Mouse (Mus musculus) brain, embryonic 14.5 days (tissue): ENCODE measurements around the gene Osbpl5. TPM values are rescaled to one million over a fixed set of nuclear protein-coding genes. Genes with fewer than 3 reads are reported as not detected.
A peak's percentile ranks its signal among the peaks of the same experiment; 100 is the strongest.

Experiments used
- DNase-seq: peaks from one replicate; pipeline ENCODE4 v3.0.0-alpha.2; 2011; ENCODE audit warnings: low read depth
- CTCF ChIP-seq: fragments of 200-500 bp; IDR thresholded peaks from 2 replicates; pipeline ENCODE4 v1.5.1; 2012; ENCODE audit warnings: inconsistent platforms, mild to moderate bottlenecking, moderate library complexity, borderline replicate concordance; ENCODE audit not compliant: insufficient read depth, insufficient read length; ENCODE audit errors: extremely low read depth
- POLR2A ChIP-seq: fragments of 200-500 bp; IDR thresholded peaks from 2 replicates; pipeline ENCODE4 v1.6.1; 2012; ENCODE audit warnings: mild to moderate bottlenecking, inconsistent platforms, borderline replicate concordance; ENCODE audit not compliant: poor library complexity, insufficient read depth, insufficient read length, severe bottlenecking; ENCODE audit errors: extremely low read depth
- polyA plus RNA-seq: library from polyadenylated mRNA; depleted of rRNA; stranded (reverse); fragments of >200 nt; gene quantifications from 2 replicates; pipeline ENCODE4 v1.2.3, GENCODE M21; 2012

The Osbpl5 gene
- polyA plus RNA-seq, 1 experiment, result 59.1 TPM

- no peak for TF ChIP-seq POLR2A
- no peak for TF ChIP-seq CTCF
- no peak for DNase-seq
These were observed 19.4 kb upstream of the Osbpl5 start for GRCm38 (mm10) chr7:143776137-143776536.

- DNase-seq, result no peak
- TF ChIP-seq CTCF, result no peak
These were observed 12.7 kb upstream of the Osbpl5 start for GRCm38 (mm10) chr7:143769461-143769860.

GRCm38 (mm10) chr7:143768267-143768666, 11.5 kb upstream of the Osbpl5 start:
- DNase-seq, result no peak
- TF ChIP-seq CTCF, result no peak
- TF ChIP-seq POLR2A, result no peak

GRCm38 (mm10) chr7:143766893-143767292, 10.1 kb upstream of the Osbpl5 start, which contains the start of gene Mrgprg:
Gene Mrgprg, minus strand, starts transcription at chr7:143766993.
- TF ChIP-seq CTCF, result no peak
- no peak for TF ChIP-seq POLR2A
- no peak for DNase-seq

GRCm38 (mm10) chr7:143764876-143765530, 8.2 kb upstream of the Osbpl5 start:
- no peak for DNase-seq
- TF ChIP-seq CTCF (no peak), POLR2A (no peak)

GRCm38 (mm10) chr7:143763794-143764193, 7.0 kb upstream of the Osbpl5 start:
- peak; percentile 76 for DNase-seq
- TF ChIP-seq CTCF (peak; percentile 74; the same call in 1 of the 2 replicates), POLR2A (no peak)

- DNase-seq, result peak; percentile 59
- TF ChIP-seq POLR2A (no peak), CTCF (no peak)
These were observed 2.2 kb upstream of the Osbpl5 start for GRCm38 (mm10) chr7:143758956-143759355.

GRCm38 (mm10) chr7:143757696-143758095, 911 bp upstream of the Osbpl5 start:
- TF ChIP-seq CTCF, result no peak
- no peak for TF ChIP-seq POLR2A
- DNase-seq, result no peak

GRCm38 (mm10) chr7:143757027-143757390, 224 bp upstream of the Osbpl5 start:
- peak; percentile 87 for DNase-seq

GRCm38 (mm10) chr7:143755357-143756124, 1.2 kb downstream of the Osbpl5 start:
- no peak for TF ChIP-seq POLR2A
- TF ChIP-seq CTCF, result no peak
- no peak for DNase-seq

More at GRCm38 (mm10) chr7:143757027-143757390, 224 bp upstream of the Osbpl5 start:
- TF ChIP-seq CTCF (no peak), POLR2A (no peak)

- DNase-seq, result peak; percentile 68
- TF ChIP-seq CTCF (peak; percentile 84), POLR2A (no peak)
These were observed 2.6 kb downstream of the Osbpl5 start for GRCm38 (mm10) chr7:143753990-143754715.

- no peak for TF ChIP-seq CTCF
- no peak for TF ChIP-seq POLR2A
- no peak for DNase-seq
These were observed 4.2 kb downstream of the Osbpl5 start for GRCm38 (mm10) chr7:143752606-143753005.

- no peak for TF ChIP-seq CTCF
- no peak for TF ChIP-seq POLR2A
- DNase-seq, result no peak
These were observed 4.7 kb downstream of the Osbpl5 start for GRCm38 (mm10) chr7:143752056-143752455.
